ENCODE assay signal across 24 mouse cellular contexts in genomic region chr17:68119055-68119698, GRCm38 (mm10).
DNase-seq lines count a peak whose midpoint lies in the region; ATAC-seq and TF ChIP-seq lines count a peak whose summit lies in the region.
"Had no signal": no experiment of that assay in that cellular context is flagged by ENCODE, and none has a peak within 500 bp of the region (broad histone marks: within the 10 kb centered on the region; RNA-seq: fewer than 3 reads in every experiment).

No protein-coding gene starts in this region.

- in situ Hi-C loops in Patski (cut with MboI; ENCODE audit: low pct_unique_long_range_greater_than_20kb) = no loop called here

- H3K9me3 ChIP-seq in liver, embryonic 11.5 days (ENCODE audit: control insufficient read depth, low read length) = no peaks in the 10 kb centered on the region
- no peaks in the 10 kb centered on the region for H3K9me3 ChIP-seq in liver, embryonic 12.5 days (replicated peaks)
- H3K9me3 ChIP-seq: forebrain, embryonic 12.5 days; heart, embryonic 15.5 days; hindbrain, embryonic 15.5 days had no signal

- TF ChIP-seq CTCF in Patski (IDR thresholded peaks at IDR 0.05) = no peak

- CTCF ChIA-PET in Patski (lab: Charles Lee) = interaction anchor here (0.6 to 1.2 kb wide), 2 partner anchors 11 to 123 kb away, joined by 3 read pairs; no protein-coding TSS in a partner anchor

- no peak overlapping the region for H3K9ac ChIP-seq in liver, embryonic 11.5 days (ENCODE audit: low read depth, low read length)
- H3K9ac ChIP-seq in liver, embryonic 12.5 days = no peak overlapping the region
- H3K9ac ChIP-seq: forebrain, embryonic 12.5 days; forebrain, postnatal 0 days; heart, embryonic 15.5 days; hindbrain, embryonic 15.5 days had no signal

- WGBS in liver, embryonic 11.5 days = 53% methylated on average over 3 of the region's 3 CpGs
- 37% methylated on average over 3 of the region's 3 CpGs for WGBS in liver, embryonic 12.5 days (ENCODE audit: insufficient replicate concordance)

- ATAC-seq in liver, embryonic 11.5 days (replicated peaks; ENCODE audit: low FRiP score) = peak; percentile 14; the same call in 1 of the 2 replicates
- ATAC-seq in liver, embryonic 12.5 days = no peak
- ATAC-seq in Patski = peak; percentile 32
- ATAC-seq in megakaryocyte, adult 5-6 weeks (ENCODE audit: poor library complexity, severe bottlenecking) = peak; percentile 71
- ATAC-seq: CD4-positive, CD25-positive, alpha-beta regulatory T cell, adult 4 months; forebrain, postnatal 0 days; intestine, embryonic 16.5 days had no signal

- H3K27me3 ChIP-seq in liver, embryonic 11.5 days (replicated peaks; ENCODE audit: control insufficient read depth, insufficient read depth, low read length) = no peaks in the 10 kb centered on the region
- H3K27me3 ChIP-seq in liver, embryonic 12.5 days (replicated peaks) = no peaks in the 10 kb centered on the region
- peaks cover 5% of the 10 kb centered on the region for H3K27me3 ChIP-seq in Patski
- H3K27me3 ChIP-seq: forebrain, embryonic 12.5 days; heart, embryonic 15.5 days; hindbrain, embryonic 15.5 days had no signal

- H3K4me1 ChIP-seq in liver, embryonic 11.5 days (replicated peaks; ENCODE audit: control insufficient read depth, insufficient read depth, low read length) = peaks cover 4% of the 10 kb centered on the region; the same call in 1 of the 2 replicates
- peaks cover 10% of the 10 kb centered on the region; the same call in 1 of the 2 replicates for H3K4me1 ChIP-seq in liver, embryonic 12.5 days
- H3K4me1 ChIP-seq: forebrain, embryonic 12.5 days; heart, embryonic 15.5 days; hindbrain, embryonic 15.5 days had no signal

- POLR2A ChIA-PET in Patski (lab: Charles Lee) = interaction anchor here (0.6 kb wide), 1 partner anchor 38 kb away, joined by 3 read pairs; no protein-coding TSS in a partner anchor

- H3K27ac ChIP-seq in liver, embryonic 11.5 days (ENCODE audit: low read depth, low read length) = no peak overlapping the region
- H3K27ac ChIP-seq in liver, embryonic 12.5 days = no peak overlapping the region
- H3K27ac ChIP-seq: forebrain, embryonic 12.5 days; gastrocnemius, adult 2 months; heart, adult 2 months; heart, embryonic 15.5 days; hindbrain, embryonic 15.5 days had no signal

- no peak overlapping the region for H3K4me3 ChIP-seq in liver, embryonic 11.5 days (ENCODE audit: low read depth, low read length)
- H3K4me3 ChIP-seq in liver, embryonic 12.5 days = no peak overlapping the region
- H3K4me3 ChIP-seq: forebrain, embryonic 12.5 days; gastrocnemius, adult 2 months; heart, adult 2 months; heart, embryonic 15.5 days; hindbrain, embryonic 15.5 days had no signal

- no peak overlapping the region for H3K4me2 ChIP-seq in liver, embryonic 11.5 days
- no peak overlapping the region for H3K4me2 ChIP-seq in liver, embryonic 12.5 days
- H3K4me2 ChIP-seq: forebrain, embryonic 12.5 days; heart, embryonic 11.5 days; heart, embryonic 15.5 days; hindbrain, embryonic 15.5 days had no signal

- DNase-seq in liver, embryonic 11.5 days (ENCODE audit: low spot score) = no peak
- DNase-seq in Patski (ENCODE audit: low read depth, low spot score) = no peak
- peak; percentile 42 for DNase-seq in fibroblast of lung, adult 2 months (ENCODE audit: low read depth)
- no peak for DNase-seq in urinary bladder, postnatal 14 days (ENCODE audit: low spot score)
- no peak for DNase-seq in cerebellum, adult 9-11 months
- DNase-seq: adrenal gland, postnatal 14 days; B cell, adult 2 months; cerebellum, adult 11-12 months; cerebellum, adult 9-10 months; cerebellum, postnatal 36 days; forebrain, postnatal 0 days; gastrocnemius, adult 2 months; gastrocnemius, postnatal 36 days; heart, adult 2 months; heart, postnatal 14 days had no signal

- H3K36me3 ChIP-seq in liver, embryonic 11.5 days (ENCODE audit: control insufficient read depth, insufficient read depth, low read length) = no peaks in the 10 kb centered on the region
- H3K36me3 ChIP-seq in liver, embryonic 12.5 days = no peaks in the 10 kb centered on the region
- H3K36me3 ChIP-seq: forebrain, embryonic 12.5 days; G1E; heart, embryonic 15.5 days; hindbrain, embryonic 15.5 days had no signal
